Mouse (Mus musculus) thymus, postnatal 4 days (tissue): ENCODE data around the gene 4930572O03Rik.
"Not testable (repeated sequence)": the region's sequence is repeated elsewhere in the genome, so short reads cannot be mapped to it uniquely, and the experiment has no call there.

Source experiments
- DNase-seq: peaks from one replicate; pipeline ENCODE4 v3.0.0; 2021

The 4930572O03Rik gene

GRCm38 (mm10) chr5:15616195-15616594 is 40.7 kb downstream of the 4930572O03Rik start:
- DNase-seq: not testable (repeated sequence)

GRCm38 (mm10) chr5:15610695-15611094 is 46.2 kb downstream of the 4930572O03Rik start:
- not testable (repeated sequence) for DNase-seq

- DNase-seq: not testable (repeated sequence)
Observed at GRCm38 (mm10) chr5:15606677-15607076, 50.2 kb downstream of the 4930572O03Rik start.

GRCm38 (mm10) chr5:15603585-15603984 is 53.3 kb downstream of the 4930572O03Rik start:
- not testable (repeated sequence) for DNase-seq

- not testable (repeated sequence) for DNase-seq
Observed at GRCm38 (mm10) chr5:15603008-15603407, 53.9 kb downstream of the 4930572O03Rik start.

GRCm38 (mm10) chr5:15602424-15602947 is 54.4 kb downstream of the 4930572O03Rik start:
- DNase-seq: not testable (repeated sequence)
